Mouse (Mus musculus) adrenal gland, adult 18-20 months (tissue): ENCODE measurements around the gene Sprr2a3. TPM values are rescaled to one million over a fixed set of nuclear protein-coding genes. Genes with fewer than 3 reads are reported as not detected.
"Not testable (repeated sequence)": the region's sequence is repeated elsewhere in the genome, so short reads cannot be mapped to it uniquely, and the experiment has no call there.

Experiments used
- DNase-seq, 2 experiments: peaks; one replicate each; pipeline ENCODE4 v3.0.0; 2021 to 2022; ENCODE audit warnings: low spot score in 2 of 2
- long read RNA-seq, 2 experiments: library from polyadenylated mRNA; stranded (forward); transcript quantifications; one replicate each; pipeline ENCODE4 v2.0.0; 2021
- total RNA-seq, 2 experiments: library from RNA; stranded (reverse); gene quantifications; 1 replicate in 1 of 2; 2 replicates in 1 of 2; pipeline ENCODE4 v1.2.3; 2021

Sprr2a3 gene
- total RNA-seq: not detected
- long read RNA-seq, experiment 1: 0 reads
- long read RNA-seq, experiment 2: 0 reads

GRCm38 (mm10) chr3:92285101-92285500 lies at the start of gene Sprr2a3:
TSS of gene Sprr2a3 (plus strand) at chr3:92285417.
- DNase-seq: not testable (repeated sequence)

GRCm38 (mm10) chr3:92236463-92237189 lies 48.6 kb upstream of the Sprr2a3 start:
- not testable (repeated sequence) for DNase-seq

GRCm38 (mm10) chr3:92238736-92239135 lies 46.5 kb upstream of the Sprr2a3 start:
- not testable (repeated sequence) for DNase-seq

GRCm38 (mm10) chr3:92239197-92239596 lies 46.0 kb upstream of the Sprr2a3 start:
- DNase-seq: not testable (repeated sequence)

GRCm38 (mm10) chr3:92244833-92245232 lies 40.4 kb upstream of the Sprr2a3 start:
- DNase-seq: not testable (repeated sequence)

GRCm38 (mm10) chr3:92246245-92246644 lies 39.0 kb upstream of the Sprr2a3 start:
- not testable (repeated sequence) for DNase-seq

GRCm38 (mm10) chr3:92248494-92248893 lies 36.7 kb upstream of the Sprr2a3 start:
- not testable (repeated sequence) for DNase-seq

- not testable (repeated sequence) for DNase-seq
These were observed 34.8 kb upstream of the Sprr2a3 start for GRCm38 (mm10) chr3:92250450-92250849.

GRCm38 (mm10) chr3:92253860-92254259 lies 31.4 kb upstream of the Sprr2a3 start:
- DNase-seq: not testable (repeated sequence)

GRCm38 (mm10) chr3:92258526-92258925 lies 26.7 kb upstream of the Sprr2a3 start:
- not testable (repeated sequence) for DNase-seq

GRCm38 (mm10) chr3:92263462-92263861 lies 21.8 kb upstream of the Sprr2a3 start:
- DNase-seq: not testable (repeated sequence)

- not testable (repeated sequence) for DNase-seq
These were observed 13.7 kb upstream of the Sprr2a3 start for GRCm38 (mm10) chr3:92271414-92271985.

GRCm38 (mm10) chr3:92273504-92273903 lies 11.7 kb upstream of the Sprr2a3 start:
- not testable (repeated sequence) for DNase-seq

- DNase-seq: not testable (repeated sequence)
These were observed 11.2 kb upstream of the Sprr2a3 start for GRCm38 (mm10) chr3:92274018-92274417.

GRCm38 (mm10) chr3:92279663-92280062 lies 5.6 kb upstream of the Sprr2a3 start:
- DNase-seq: not testable (repeated sequence)

- not testable (repeated sequence) for DNase-seq
These were observed 4.1 kb upstream of the Sprr2a3 start for GRCm38 (mm10) chr3:92280963-92281606.

- not testable (repeated sequence) for DNase-seq
These were observed 3.3 kb downstream of the Sprr2a3 start for GRCm38 (mm10) chr3:92288489-92288888.

GRCm38 (mm10) chr3:92307406-92307805 lies 22.2 kb downstream of the Sprr2a3 start:
- DNase-seq: no peak

- DNase-seq: no peak
These were observed 31.1 kb downstream of the Sprr2a3 start, which contains the start of gene Sprr2b for GRCm38 (mm10) chr3:92316320-92316719. TSS of gene Sprr2b (plus strand) at chr3:92316620.

GRCm38 (mm10) chr3:92317384-92317783 lies 32.2 kb downstream of the Sprr2a3 start:
- no peak for DNase-seq

- DNase-seq: no peak
These were observed 51.1 kb downstream of the Sprr2a3 start for GRCm38 (mm10) chr3:92336278-92336677.

GRCm38 (mm10) chr3:92338840-92339239 lies 53.6 kb downstream of the Sprr2a3 start, which contains the start of gene Sprr2d:
TSS of gene Sprr2d (plus strand) at chr3:92339140.
- no peak for DNase-seq
